Mouse (Mus musculus) megakaryocyte-erythroid progenitor cell, adult 5-6 weeks (primary cell): Measurements from ENCODE around the gene Egf. TPM values are rescaled to one million over a fixed set of nuclear protein-coding genes. Genes with fewer than 3 reads are reported as not detected.

ENCODE experiments used
- ATAC-seq: replicated peaks from 2 replicates; pipeline ENCODE4 v1.8.0; 2016; ENCODE audit warnings: mild to moderate bottlenecking, inconsistent platforms; ENCODE audit not compliant: severe bottlenecking, poor library complexity, low FRiP score, low TSS enrichment
- total RNA-seq, 2 experiments: library from RNA; stranded (forward) in 1 of 2; stranded (reverse) in 1 of 2; fragments of 200-1000, 215-1000 nt in 1 of 2; fragments of >200 nt in 1 of 2; fragmentation: Nextera tagmentation in 1 of 2; gene quantifications; 2 replicates each; pipeline ENCODE4 v1.2.3; 2014 to 2017

Egf gene
- total RNA-seq, 2 experiments from 2014 or later: 0.09 to 9.8 TPM

DNA sequence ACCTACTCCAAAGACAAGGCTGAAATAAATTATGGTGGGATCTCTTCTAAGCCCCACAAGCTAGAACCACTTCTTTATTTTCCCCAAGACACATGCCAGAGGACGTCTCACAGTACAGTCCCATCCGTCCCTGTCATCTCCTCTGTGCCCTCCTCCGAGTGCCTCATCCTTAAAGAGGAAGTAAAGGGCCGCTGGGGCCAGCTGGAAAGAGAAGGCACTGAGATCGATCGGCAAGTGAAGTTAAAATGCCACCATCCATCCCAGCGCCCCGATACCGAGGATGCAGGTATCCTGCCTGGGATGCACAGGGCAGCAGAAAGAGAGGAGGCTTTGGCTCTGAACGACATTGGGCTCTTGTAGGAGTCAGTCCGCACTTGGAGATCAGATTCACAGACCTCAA lies 97.3 kb downstream of the Egf start:
- ATAC-seq: no peak

DNA sequence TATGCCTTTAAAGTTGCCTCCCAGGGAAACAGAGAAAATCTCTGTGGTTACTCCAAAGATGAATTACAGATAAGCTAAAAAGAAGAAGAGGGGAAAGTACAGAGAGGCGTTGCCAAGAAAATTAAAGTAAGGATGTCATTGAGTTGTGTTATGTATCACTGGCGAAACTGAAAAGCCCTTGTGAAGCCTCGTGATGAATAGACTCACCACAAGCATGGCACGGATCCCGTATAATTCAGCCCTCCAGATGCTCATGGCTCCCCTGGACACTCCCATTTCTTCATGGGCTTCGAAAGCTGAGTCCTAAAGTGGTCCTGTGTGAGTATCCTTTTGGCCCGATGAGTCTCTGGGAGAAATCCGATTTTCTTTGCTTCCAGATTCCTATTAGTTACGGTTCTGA lies 97.9 kb downstream of the Egf start:
- ATAC-seq: no peak

DNA sequence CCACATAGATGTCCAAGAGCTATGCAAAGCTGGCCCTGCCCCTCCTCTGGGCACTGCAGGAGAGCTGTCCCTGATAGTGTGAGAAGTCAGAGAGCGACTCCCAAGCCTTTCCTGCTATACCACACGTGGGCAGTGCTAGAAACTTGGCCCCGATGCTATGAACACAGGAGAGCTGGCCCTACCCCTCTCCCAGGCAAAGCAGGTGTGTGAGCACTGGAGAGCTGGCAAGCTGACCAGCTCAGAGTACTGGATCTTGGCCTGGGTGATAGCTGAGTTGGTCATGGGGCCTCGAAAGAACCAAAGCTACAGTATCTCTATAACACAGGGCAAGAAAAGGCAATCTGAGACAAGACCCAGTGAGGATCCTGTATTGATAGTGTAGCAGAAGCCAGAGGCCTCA lies 98.6 kb downstream of the Egf start:
- no peak for ATAC-seq

DNA sequence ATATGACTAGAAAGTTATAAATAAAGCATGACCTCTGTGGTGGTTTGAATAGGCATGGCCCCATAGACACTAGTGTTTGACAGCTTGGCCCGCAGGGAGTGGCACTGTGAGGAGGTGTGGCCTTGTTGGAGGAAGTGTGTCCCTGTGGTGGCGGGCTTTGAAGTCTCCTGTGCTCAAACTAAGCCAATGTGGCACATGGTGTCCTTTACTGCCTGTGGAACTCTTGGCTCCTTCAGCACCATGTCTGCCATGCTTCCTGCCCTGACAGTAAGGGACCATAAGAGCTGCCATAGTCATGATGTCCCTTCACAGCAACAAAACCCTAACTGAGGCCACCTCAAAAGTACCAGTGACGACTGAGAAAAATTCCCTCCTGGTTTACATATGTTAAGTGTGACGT lies 102.6 kb downstream of the Egf start:
- no peak for ATAC-seq

DNA sequence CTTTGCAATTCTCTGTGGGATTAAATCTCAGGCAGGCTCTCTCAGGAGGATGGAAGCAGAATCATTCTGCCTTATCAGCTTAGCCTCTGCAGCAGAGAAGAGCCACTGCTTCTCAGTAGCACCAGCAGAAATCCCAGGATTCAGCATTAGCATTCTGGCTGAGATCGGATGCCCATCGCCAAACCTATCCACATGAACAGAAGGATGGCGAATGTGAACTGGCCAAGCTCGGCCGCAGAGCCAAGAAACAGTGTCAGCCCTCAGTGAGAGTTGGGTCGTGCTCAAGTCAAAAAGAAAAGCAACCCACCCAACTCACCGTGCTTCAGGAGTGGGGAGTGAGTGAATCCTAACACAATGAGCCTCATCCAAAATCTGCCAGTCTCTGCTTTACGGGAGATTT lies 103.4 kb downstream of the Egf start:
- ATAC-seq: no peak

DNA sequence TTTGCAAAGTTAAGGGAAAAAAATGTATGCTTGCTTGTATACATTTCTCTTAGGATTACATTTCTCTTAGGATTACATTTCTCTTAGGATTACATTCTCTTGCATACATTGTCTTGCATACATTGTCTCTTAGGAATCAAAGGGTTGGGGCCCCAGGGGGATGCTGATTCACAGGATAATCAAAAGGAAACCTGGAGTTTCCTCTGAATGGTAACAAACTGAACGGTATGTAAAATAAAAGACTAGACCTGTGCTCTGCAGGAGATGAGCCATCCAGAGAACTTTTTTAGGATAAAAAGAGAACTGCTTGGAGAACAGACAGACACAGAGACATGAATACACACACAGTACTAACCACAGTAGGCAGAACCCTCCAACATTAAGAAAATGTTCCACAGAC lies 104.2 kb downstream of the Egf start:
- no peak for ATAC-seq

DNA sequence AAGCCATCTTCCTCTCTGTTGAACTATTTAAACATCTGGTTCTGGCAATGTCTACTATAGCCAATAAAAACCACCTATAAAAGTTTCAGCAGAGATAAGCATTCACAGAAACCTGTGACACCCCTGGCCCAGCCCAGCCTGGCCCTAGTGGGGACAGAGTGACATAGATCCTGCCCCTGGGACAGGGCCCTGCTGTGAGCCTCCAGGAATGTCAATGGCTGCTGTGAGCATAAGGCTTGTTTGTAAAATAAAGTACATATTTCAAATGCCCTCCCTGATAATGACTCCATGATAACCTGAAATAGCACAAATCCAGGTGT lies 104.9 kb downstream of the Egf start:
- ATAC-seq: no peak

DNA sequence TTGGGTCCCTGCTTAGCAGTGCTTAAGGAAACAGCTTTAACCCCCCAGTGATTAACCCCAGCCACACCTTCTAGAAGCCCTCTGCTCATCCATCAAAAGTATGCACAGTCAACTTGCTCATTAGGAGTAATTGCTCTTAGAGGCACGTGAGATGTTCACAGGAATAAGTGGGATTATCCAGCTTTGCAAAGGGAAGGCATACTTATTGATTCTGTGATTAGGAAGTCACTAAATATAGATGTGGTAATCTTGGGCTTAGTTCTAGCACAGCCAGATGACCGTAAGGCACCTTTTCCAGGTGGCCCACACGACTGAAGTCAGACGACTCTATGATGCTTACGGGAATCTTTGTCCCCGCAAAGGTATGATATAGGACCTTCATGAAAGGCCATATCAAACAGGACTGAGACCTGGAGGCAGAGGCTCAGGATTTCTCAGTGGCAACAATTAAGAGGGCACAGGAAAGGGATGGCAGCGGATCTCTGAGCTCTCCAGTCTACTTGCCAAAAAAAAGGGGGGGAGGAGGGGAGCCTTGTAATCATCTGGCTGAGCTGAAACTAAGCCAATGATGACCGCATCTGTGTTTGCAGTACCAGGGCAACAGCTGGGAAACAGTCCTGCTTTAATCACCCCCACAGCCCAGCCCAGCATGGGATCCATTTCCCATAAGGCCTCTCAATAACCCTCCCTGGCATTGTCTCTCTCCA lies 105.4 kb downstream of the Egf start:
- no peak for ATAC-seq

DNA sequence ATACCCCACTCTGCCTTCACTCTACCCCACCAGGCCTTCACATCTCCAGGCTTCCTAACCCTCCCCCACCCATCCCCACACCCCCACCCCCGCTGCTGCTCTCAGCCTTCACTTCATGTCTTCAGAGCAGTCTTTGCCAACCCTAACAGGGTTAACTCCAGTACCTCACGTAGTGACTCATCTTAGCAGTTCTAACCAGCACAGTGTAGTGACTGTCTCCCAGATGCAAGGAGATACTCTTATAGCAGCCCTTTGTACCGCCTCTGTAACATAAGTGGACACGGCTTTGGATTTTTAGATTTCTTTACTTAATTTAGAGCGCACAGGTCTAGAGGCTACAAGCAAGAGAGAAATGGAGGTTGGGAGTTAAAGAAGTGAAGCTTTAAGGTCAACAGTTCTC lies 106.5 kb downstream of the Egf start:
- no peak for ATAC-seq

DNA sequence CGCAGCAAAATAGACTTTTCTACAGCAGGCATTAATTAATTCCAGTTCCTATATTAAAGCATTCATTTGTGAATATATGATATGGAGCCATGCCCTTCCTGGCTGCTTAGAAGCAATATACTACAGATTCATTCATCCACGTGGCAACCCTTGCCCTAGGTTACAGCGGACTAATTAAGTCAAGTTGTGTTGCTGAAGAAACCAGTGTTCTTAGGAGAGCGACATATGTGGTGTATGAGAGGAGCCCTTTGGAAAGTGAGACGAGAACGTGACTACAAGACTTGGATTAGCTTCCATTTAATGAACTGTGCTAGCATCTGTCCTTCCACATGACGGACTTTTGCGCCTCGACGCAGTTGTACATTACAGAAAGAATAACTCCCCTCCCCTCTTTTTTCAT lies 107.8 kb downstream of the Egf start:
- no peak for ATAC-seq

DNA sequence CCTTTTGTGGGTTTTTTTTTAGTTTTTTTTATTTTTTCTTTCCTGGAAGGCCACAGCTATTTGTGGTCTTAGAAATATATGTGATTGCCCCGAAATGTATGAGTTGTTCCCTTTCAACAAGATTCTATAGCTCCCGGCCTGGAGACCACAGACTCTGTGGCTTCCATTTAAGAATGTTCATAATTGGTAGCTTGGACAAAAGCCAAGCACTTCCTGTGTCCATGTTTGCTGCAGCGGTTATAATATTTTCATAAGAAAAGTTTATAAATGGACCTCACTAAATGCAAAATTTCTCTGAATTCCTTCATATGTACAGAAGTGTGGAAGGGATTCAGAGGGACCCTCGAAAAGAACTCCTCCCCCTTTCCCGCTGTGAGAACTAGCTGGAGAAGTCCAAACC lies 108.3 kb downstream of the Egf start:
- no peak for ATAC-seq

DNA sequence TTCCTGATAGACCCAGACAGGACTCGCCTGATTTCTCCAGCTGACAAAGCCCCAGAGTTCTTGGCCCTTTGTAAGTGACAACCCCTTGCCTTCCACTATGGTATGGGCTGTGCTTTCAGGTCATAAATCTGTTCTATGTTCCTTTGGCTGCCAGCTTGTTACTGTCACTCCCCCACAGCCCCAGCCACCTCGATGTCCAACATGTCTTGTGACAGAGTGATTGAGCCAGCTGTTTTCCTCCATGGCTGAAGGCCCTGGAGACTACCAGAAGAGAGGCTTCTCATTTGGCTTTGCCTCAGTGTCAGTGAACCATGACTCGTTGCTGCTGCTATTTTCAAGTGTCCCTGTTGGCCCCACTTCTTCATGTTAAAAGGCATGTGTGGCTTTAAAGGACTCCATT lies 109.7 kb downstream of the Egf start:
- ATAC-seq: no peak

DNA sequence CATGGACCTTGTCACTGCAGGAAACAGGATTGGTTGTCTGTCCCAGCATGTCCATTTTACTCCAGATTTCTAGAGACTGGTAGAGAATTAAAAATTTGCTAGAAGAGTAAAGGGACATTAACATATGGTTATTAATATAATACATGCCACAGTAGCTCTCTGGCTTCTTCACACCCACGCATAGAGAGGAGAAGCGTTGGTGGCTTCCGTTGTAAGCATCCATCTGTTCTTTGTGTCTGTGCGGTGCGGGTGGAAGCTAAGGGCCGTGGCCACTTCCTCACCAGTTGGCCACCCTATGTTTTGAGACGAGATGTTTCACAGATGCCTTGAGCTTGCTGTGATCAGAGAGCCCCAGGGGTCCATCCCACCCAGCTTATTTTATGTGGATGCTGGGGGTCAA lies 113.5 kb downstream of the Egf start:
- ATAC-seq: no peak

DNA sequence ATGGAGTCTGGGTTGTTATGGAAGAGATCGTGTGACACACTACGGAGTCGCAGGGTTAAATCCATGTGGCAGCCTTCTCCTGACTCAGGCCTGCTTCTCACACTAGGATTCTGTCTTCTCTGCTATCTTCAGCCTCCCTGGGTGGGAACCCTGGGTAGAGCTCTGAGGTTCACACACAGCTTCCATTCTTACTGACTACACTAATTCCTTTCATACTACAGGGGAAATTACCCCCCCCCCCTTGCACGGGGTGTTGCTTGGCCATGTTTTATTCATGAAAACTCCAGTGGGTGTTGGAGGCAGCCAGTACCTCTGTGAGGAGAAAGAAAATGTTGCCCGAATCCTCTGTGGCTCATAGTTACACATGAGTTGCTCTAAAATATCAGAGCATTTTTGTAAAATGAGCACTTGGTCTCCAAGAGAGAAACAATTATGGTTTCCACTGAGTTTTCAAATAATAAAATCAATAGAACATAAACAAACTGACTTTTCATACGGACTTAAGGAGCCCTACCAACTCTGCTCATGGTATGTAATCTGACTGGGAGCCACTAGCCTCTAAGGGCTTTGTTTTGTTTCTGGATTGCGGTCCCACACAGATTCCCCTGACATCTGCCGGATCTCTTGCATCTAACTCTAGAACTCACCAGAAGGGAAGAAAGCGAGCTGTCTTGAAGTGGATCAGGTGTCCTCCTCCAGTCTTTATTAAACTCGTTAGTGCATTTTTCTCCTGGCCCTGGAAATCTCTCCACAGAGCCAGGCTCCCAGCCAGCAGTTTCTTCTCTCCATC lies 114.7 kb downstream of the Egf start:
- ATAC-seq: no peak

DNA sequence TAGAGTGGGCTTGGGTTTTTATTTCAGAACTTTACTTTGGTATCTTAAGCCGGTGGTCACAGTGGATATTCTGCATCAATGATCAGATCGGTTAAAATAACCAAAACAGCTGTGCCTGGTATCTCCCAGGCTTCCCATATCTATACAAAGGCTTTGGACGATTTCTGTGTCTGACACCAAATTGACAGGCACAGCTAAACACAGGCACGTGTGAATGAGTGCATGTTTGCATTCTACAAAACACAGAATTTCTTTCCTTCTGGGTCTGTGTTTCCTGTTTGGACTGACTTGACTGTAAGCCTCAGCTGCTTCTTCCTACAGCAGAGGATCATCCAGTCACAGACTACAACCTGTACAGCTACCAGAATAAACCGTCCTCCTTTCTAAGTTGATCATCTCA lies 115.4 kb downstream of the Egf start:
- ATAC-seq: no peak

DNA sequence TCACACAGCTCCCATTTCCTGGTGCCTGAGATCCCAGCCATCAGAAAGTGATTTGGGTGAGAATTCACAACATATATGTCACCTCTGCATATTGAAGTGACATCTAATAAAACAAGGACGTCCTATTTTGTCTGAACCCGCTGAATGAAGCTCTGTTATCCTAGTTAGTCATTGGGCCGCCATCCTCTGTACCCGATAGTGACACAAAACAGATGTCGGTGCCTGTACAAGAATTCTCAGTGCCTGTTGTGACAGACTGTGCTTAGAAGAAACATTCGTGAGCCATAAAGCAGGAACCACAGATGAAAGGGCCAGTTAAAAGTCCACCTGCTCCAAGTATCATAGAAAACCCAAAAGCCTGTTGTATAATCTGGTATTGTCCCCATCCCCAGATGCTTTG lies 117.7 kb downstream of the Egf start:
- ATAC-seq: no peak

DNA sequence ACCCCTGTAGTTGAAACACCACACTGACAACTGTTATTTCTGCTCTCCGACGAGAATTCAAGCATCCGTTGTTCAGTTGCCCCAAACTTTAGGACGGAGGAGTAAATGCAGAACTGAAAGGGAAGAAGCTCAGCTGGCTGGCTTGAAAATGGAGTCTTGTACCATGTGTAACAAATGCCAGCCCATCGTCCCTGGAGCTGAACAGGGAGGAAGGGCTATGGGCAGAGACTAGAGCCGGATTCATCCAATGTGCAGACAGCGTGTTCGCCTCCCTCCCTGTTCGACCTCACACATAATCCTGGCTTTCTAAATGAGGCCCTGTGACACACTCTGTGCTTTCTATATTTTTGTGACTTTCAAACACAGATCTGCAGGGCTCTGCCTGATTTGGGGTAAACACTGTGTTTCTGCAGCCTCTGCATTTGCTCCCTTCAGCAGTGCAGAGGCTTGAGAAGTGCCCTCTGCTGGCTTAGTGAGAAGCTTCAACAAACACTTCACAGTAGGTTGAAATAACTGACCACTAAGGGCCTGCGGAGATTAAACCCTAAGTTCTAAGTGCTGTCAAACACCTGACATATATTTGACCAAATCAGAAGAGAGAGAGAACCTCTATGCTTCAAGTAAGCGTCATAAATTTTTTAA lies 120.7 kb downstream of the Egf start:
- no peak for ATAC-seq

DNA sequence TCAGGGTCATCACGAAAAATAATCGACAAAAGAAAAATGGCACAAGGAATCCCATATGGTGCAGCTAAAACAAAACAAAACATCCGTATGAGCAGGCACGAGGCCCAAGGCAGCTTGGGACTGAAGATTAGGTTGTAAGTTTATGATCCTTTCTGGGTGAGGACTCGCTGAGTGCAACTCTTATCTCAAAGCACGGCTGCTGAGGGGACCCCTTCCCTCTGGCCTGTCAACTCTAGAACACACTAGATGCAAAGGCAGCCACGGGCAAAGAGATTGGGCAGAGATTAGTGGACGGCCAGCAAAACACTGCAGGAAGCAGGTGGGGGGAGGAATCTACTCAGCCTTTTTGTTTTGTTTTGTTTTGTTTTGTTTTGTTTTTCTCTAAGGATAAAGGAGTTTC lies 121.6 kb downstream of the Egf start:
- ATAC-seq: peak; percentile 77

DNA sequence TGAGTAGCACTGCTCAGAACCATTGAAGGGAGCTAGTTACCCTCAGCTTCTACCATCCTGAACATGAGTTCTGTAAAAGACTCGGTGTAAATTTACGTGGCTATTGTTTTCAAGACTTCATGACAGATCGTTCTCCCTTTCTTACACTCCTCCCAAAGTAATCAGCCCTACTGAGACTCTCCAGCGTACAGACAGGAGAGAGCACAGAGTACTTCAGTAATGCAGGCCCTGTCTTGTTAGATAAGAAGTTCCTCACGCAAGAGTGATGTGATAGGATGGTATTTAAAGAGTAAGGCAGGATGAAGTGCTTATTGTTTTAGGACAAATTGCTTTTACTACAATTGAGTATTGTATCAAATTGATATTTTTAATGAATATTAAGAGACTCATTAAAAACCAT lies 123.3 kb downstream of the Egf start:
- ATAC-seq: peak; percentile 36; the same call in 1 of the 2 replicates

DNA sequence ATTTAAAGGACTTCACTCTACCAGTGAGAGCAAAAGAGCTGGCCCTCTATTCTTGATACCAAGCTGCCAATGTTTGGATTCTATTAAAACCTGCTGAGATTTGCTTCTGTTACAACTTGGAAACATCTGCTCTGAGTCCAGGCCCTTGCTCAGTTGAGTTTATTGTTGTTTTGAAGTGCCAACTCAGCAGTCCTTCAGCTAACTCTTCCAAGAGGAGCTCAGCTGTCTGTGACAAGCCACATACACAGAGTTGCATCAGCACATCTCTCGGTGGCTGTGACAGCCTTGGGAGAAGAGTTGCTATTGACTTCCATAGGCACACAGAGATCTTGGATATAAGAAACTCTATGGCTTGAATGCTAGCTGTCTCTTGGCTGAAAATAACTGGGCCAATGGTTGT lies 124.1 kb downstream of the Egf start:
- ATAC-seq: no peak
